Mouse (Mus musculus) embryonic facial prominence, embryonic 13.5 days (tissue): ENCODE measurements around the gene Nucks1. TPM values are rescaled to one million over a fixed set of nuclear protein-coding genes. Genes with fewer than 3 reads are reported as not detected.

Experiments used
- ATAC-seq: fragments of 200-750 bp; cut with Nextera tagmentation; 2 replicates; pipeline ENCODE4 v1.8.0; 2017; ENCODE audit warnings: low read depth; ENCODE audit not compliant: insufficient number of reproducible peaks, insufficient read depth, low FRiP score, low TSS enrichment
- H3K27ac ChIP-seq: fragments of 300-500 bp; sonication (generic); 2 replicates; pipeline ENCODE4 v1.5.1; 2015; ENCODE audit warnings: moderate library complexity, mild to moderate bottlenecking, inconsistent platforms
- H3K27me3 ChIP-seq: fragments of 300-500 bp; sonication (generic); 2 replicates; pipeline ENCODE4 v1.6.1; 2015; ENCODE audit warnings: mild to moderate bottlenecking, inconsistent platforms
- H3K36me3 ChIP-seq: fragments of 300-500 bp; sonication (generic); 2 replicates; pipeline ENCODE4 v1.6.1; 2015; ENCODE audit warnings: mild to moderate bottlenecking, inconsistent platforms
- H3K4me1 ChIP-seq: fragments of 300-500 bp; sonication (generic); 2 replicates; pipeline ENCODE4 v1.6.1; 2015; ENCODE audit warnings: inconsistent platforms
- H3K4me2 ChIP-seq: fragments of 300-500 bp; sonication (generic); 2 replicates; pipeline ENCODE4 v1.6.1; 2015; ENCODE audit warnings: moderate library complexity, mild to moderate bottlenecking, inconsistent platforms
- H3K4me3 ChIP-seq: fragments of 300-500 bp; sonication (generic); 2 replicates; pipeline ENCODE4 v1.5.1; 2015; ENCODE audit warnings: mild to moderate bottlenecking, inconsistent platforms
- H3K9ac ChIP-seq: fragments of 300-500 bp; sonication (generic); 2 replicates; pipeline ENCODE4 v1.6.1; 2015; ENCODE audit warnings: mild to moderate bottlenecking, inconsistent platforms
- H3K9me3 ChIP-seq: fragments of 300-500 bp; sonication (generic); 2 replicates; pipeline ENCODE4 v1.6.1; 2016; ENCODE audit warnings: inconsistent platforms
- WGBS: fragments of 180-500 bp; shearing (Covaris S2); methylation state at CpG from one replicate; pipeline ENCODE4 v1.1.7; 2015; ENCODE audit warnings: mixed read lengths; 5-methylcytosine and 5-hydroxymethylcytosine counted together
- polyA plus RNA-seq: library from polyadenylated mRNA; unstranded; fragments of >200 nt; fragmentation: Nextera tagmentation; extraction: Ambion mirVana; gene quantifications from 2 replicates; pipeline ENCODE4 v1.2.1, GENCODE M21; 2015

Nucks1 gene
- polyA plus RNA-seq, 1 experiment from 2014 or later, result 103 TPM

GRCm38 (mm10) chr1:131933471-131933870 is 23.1 kb downstream of the Nucks1 start:
- no peaks in the 10 kb centered on the region for H3K27me3 ChIP-seq
- no peak overlapping the region for H3K9ac ChIP-seq
- no peak for ATAC-seq
- no peaks in the 10 kb centered on the region for H3K4me1 ChIP-seq
- H3K4me3 ChIP-seq, result no peak overlapping the region
- H3K4me2 ChIP-seq, result no peak overlapping the region
- H3K9me3 ChIP-seq, result no peaks in the 10 kb centered on the region
- peaks cover 53% of the 10 kb centered on the region for H3K36me3 ChIP-seq
- no peak overlapping the region for H3K27ac ChIP-seq
- 93% methylated on average over 2 of the region's 2 CpGs for WGBS

GRCm38 (mm10) chr1:131937659-131938305 is 27.4 kb downstream of the Nucks1 start:
- H3K9me3 ChIP-seq, result no peaks in the 10 kb centered on the region
- H3K9ac ChIP-seq, result no peak overlapping the region
- H3K27ac ChIP-seq, result no peak overlapping the region
- no peaks in the 10 kb centered on the region for H3K27me3 ChIP-seq
- H3K4me2 ChIP-seq, result no peak overlapping the region
- H3K36me3 ChIP-seq, result peaks cover 17% of the 10 kb centered on the region
- H3K4me3 ChIP-seq, result no peak overlapping the region
- WGBS, result 55% methylated on average over 6 of the region's 6 CpGs
- ATAC-seq, result no peak
- peaks cover 5% of the 10 kb centered on the region; the same call in 1 of the 2 replicates for H3K4me1 ChIP-seq

- no peak for ATAC-seq
- H3K4me2 ChIP-seq, result no peak overlapping the region
- peaks cover 12% of the 10 kb centered on the region for H3K36me3 ChIP-seq
- no peak overlapping the region for H3K4me3 ChIP-seq
- H3K9ac ChIP-seq, result no peak overlapping the region
- peaks cover 5% of the 10 kb centered on the region; the same call in 1 of the 2 replicates for H3K4me1 ChIP-seq
- no peaks in the 10 kb centered on the region for H3K9me3 ChIP-seq
- H3K27ac ChIP-seq, result no peak overlapping the region
- WGBS, result 80% methylated on average over 1 of the region's 1 CpGs
- H3K27me3 ChIP-seq, result no peaks in the 10 kb centered on the region
Measured at GRCm38 (mm10) chr1:131938811-131939210, 28.5 kb downstream of the Nucks1 start.

GRCm38 (mm10) chr1:131940711-131941244 is 30.4 kb downstream of the Nucks1 start:
- no peak for ATAC-seq
- WGBS, result 71% methylated on average over 2 of the region's 2 CpGs
- Histone ChIP-seq H3K9ac (no peak overlapping the region), H3K4me2 (no peak overlapping the region), H3K9me3 (no peaks in the 10 kb centered on the region), H3K27ac (no peak overlapping the region), H3K36me3 (peaks cover 5% of the 10 kb centered on the region; the same call in 1 of the 2 replicates), H3K4me1 (peaks cover 8% of the 10 kb centered on the region; the same call in 1 of the 2 replicates), H3K27me3 (no peaks in the 10 kb centered on the region), H3K4me3 (no peak overlapping the region)

GRCm38 (mm10) chr1:131941501-131941900 is 31.2 kb downstream of the Nucks1 start:
- 88% methylated on average over 1 of the region's 1 CpGs for WGBS
- peaks cover 8% of the 10 kb centered on the region; the same call in 1 of the 2 replicates for H3K4me1 ChIP-seq
- no peaks in the 10 kb centered on the region for H3K9me3 ChIP-seq
- H3K4me3 ChIP-seq, result no peak overlapping the region
- peaks cover 5% of the 10 kb centered on the region; the same call in 1 of the 2 replicates for H3K36me3 ChIP-seq
- no peaks in the 10 kb centered on the region for H3K27me3 ChIP-seq
- H3K9ac ChIP-seq, result no peak overlapping the region
- H3K4me2 ChIP-seq, result no peak overlapping the region
- no peak for ATAC-seq
- H3K27ac ChIP-seq, result no peak overlapping the region

- no peak for ATAC-seq
- H3K4me3 ChIP-seq, result no peak overlapping the region
- WGBS, result 65% methylated on average over 16 of the region's 16 CpGs
- H3K9me3 ChIP-seq, result no peaks in the 10 kb centered on the region
- no peaks in the 10 kb centered on the region for H3K27me3 ChIP-seq
- no peaks in the 10 kb centered on the region for H3K36me3 ChIP-seq
- no peak overlapping the region for H3K4me2 ChIP-seq
- H3K27ac ChIP-seq, result no peak overlapping the region
- no peak overlapping the region for H3K9ac ChIP-seq
- peaks cover 15% of the 10 kb centered on the region for H3K4me1 ChIP-seq
Measured at GRCm38 (mm10) chr1:131942621-131943590, 32.6 kb downstream of the Nucks1 start.

- Histone ChIP-seq H3K4me2 (no peak overlapping the region), H3K4me3 (no peak overlapping the region), H3K27ac (no peak overlapping the region), H3K4me1 (peaks cover 19% of the 10 kb centered on the region), H3K9me3 (no peaks in the 10 kb centered on the region), H3K27me3 (no peaks in the 10 kb centered on the region), H3K36me3 (no peaks in the 10 kb centered on the region), H3K9ac (no peak overlapping the region)
- no peak for ATAC-seq
- 67% methylated on average over 10 of the region's 10 CpGs for WGBS
Measured at GRCm38 (mm10) chr1:131945674-131946440, 35.5 kb downstream of the Nucks1 start.

GRCm38 (mm10) chr1:131946462-131947215 is 36.3 kb downstream of the Nucks1 start:
- Histone ChIP-seq H3K9me3 (no peaks in the 10 kb centered on the region), H3K4me3 (no peak overlapping the region), H3K27ac (no peak overlapping the region), H3K27me3 (no peaks in the 10 kb centered on the region), H3K4me2 (no peak overlapping the region), H3K36me3 (no peaks in the 10 kb centered on the region), H3K4me1 (peaks cover 19% of the 10 kb centered on the region), H3K9ac (no peak overlapping the region)
- ATAC-seq, result no peak
- WGBS, result 83% methylated on average over 11 of the region's 11 CpGs

GRCm38 (mm10) chr1:131947997-131948525 is 37.7 kb downstream of the Nucks1 start:
- 8% methylated on average over 1 of the region's 1 CpGs for WGBS
- Histone ChIP-seq H3K4me1 (peaks cover 14% of the 10 kb centered on the region), H3K36me3 (no peaks in the 10 kb centered on the region), H3K9ac (no peak overlapping the region), H3K4me3 (no peak overlapping the region), H3K27ac (no peak overlapping the region), H3K27me3 (no peaks in the 10 kb centered on the region), H3K9me3 (no peaks in the 10 kb centered on the region), H3K4me2 (no peak overlapping the region)
- no peak for ATAC-seq

- Histone ChIP-seq H3K27me3 (peaks cover 8% of the 10 kb centered on the region), H3K4me1 (0 out of 2 replicates have a peak, but pooled peaks cover 4% of the 10 kb centered on the region), H3K4me3 (no peak overlapping the region), H3K9me3 (no peaks in the 10 kb centered on the region), H3K27ac (no peak overlapping the region), H3K9ac (no peak overlapping the region), H3K36me3 (no peaks in the 10 kb centered on the region), H3K4me2 (no peak overlapping the region)
- WGBS, result 84% methylated on average over 12 of the region's 12 CpGs
- ATAC-seq, result no peak
Measured at GRCm38 (mm10) chr1:131954242-131954865, 44.0 kb downstream of the Nucks1 start.
